Mouse (Mus musculus) myocyte (in vitro differentiated cells): ENCODE results near the gene Tmem94. TPM values are rescaled to one million over a fixed set of nuclear protein-coding genes. Genes with fewer than 3 reads are reported as not detected.

Source experiments
- H3K27me3 ChIP-seq: one replicate; pipeline ENCODE4 v1.6.1; 2011; ENCODE audit not compliant: control insufficient read depth, insufficient read depth, insufficient read length
- H3K36me3 ChIP-seq: one replicate; pipeline ENCODE4 v1.6.1; 2011; ENCODE audit not compliant: control insufficient read depth, insufficient read depth
- H3K4me2 ChIP-seq: one replicate; pipeline ENCODE4 v1.6.1; 2011; ENCODE audit warnings: low read depth, control low read depth
- H3K4me3 ChIP-seq: one replicate; pipeline ENCODE4 v1.5.1; 2011; ENCODE audit warnings: mild to moderate bottlenecking, control low read depth, moderate library complexity
- H3K79me2 ChIP-seq: one replicate; pipeline ENCODE4 v1.6.1; 2011; ENCODE audit not compliant: control insufficient read depth, insufficient read depth
- H3ac ChIP-seq: one replicate; pipeline ENCODE4 v1.6.1; 2011; ENCODE audit not compliant: control insufficient read depth, insufficient read length
- CEBPB ChIP-seq: IDR thresholded peaks from 2 replicates; pipeline ENCODE4 v1.6.1; 2011; ENCODE audit warnings: mild to moderate bottlenecking, moderate library complexity; ENCODE audit not compliant: poor library complexity, insufficient read depth, severe bottlenecking
- E2F4 ChIP-seq: IDR thresholded peaks from one replicate; pipeline ENCODE4 v1.6.1; 2011; ENCODE audit warnings: mild to moderate bottlenecking, control low read depth, moderate library complexity; ENCODE audit not compliant: insufficient read depth
- MAX ChIP-seq: IDR thresholded peaks from one replicate; pipeline ENCODE4 v1.6.1; 2011; ENCODE audit warnings: low read depth, mild to moderate bottlenecking, control low read depth
- MYOD1 ChIP-seq, 3 experiments: IDR thresholded peaks; one replicate each; pipeline ENCODE4 v1.6.1; 2011; ENCODE audit warnings: control low read depth in 2 of 3, low read depth in 2 of 3, mild to moderate bottlenecking in 2 of 3, moderate library complexity in 1 of 3; ENCODE audit not compliant: insufficient read length in 2 of 3, control insufficient read depth in 1 of 3
- MYOG ChIP-seq, 3 experiments: IDR thresholded peaks; one replicate each; pipeline ENCODE4 v1.6.1; 2011; ENCODE audit warnings: control low read depth in 2 of 3, low read depth in 2 of 3, mild to moderate bottlenecking in 2 of 3; ENCODE audit not compliant: insufficient read length in 2 of 3, control insufficient read depth in 1 of 3, insufficient read depth in 1 of 3
- POLR2A ChIP-seq: IDR thresholded peaks from one replicate; pipeline ENCODE4 v1.6.1; 2011; ENCODE audit warnings: low read depth, mild to moderate bottlenecking, control low read depth, moderate library complexity; ENCODE audit not compliant: insufficient read length
- POLR2AphosphoS2 ChIP-seq: IDR thresholded peaks from one replicate; pipeline ENCODE4 v1.6.1; 2011; ENCODE audit warnings: low read depth, control low read depth; ENCODE audit not compliant: insufficient read length
- REST ChIP-seq: IDR thresholded peaks from one replicate; pipeline ENCODE4 v1.6.1; 2011; ENCODE audit warnings: mild to moderate bottlenecking, control low read depth, moderate library complexity; ENCODE audit not compliant: insufficient read depth, insufficient read length
- SRF ChIP-seq: IDR thresholded peaks from one replicate; pipeline ENCODE4 v1.6.1; 2011; ENCODE audit warnings: low read depth; ENCODE audit not compliant: control insufficient read depth, insufficient read length
- TCF12 ChIP-seq: IDR thresholded peaks from one replicate; pipeline ENCODE4 v1.6.1; 2011; ENCODE audit warnings: mild to moderate bottlenecking, control low read depth; ENCODE audit not compliant: poor library complexity, insufficient read depth, severe bottlenecking
- TCF3 ChIP-seq: IDR thresholded peaks from one replicate; pipeline ENCODE4 v1.6.1; 2011; ENCODE audit warnings: low read depth, control low read depth; ENCODE audit not compliant: insufficient read length
- USF1 ChIP-seq: IDR thresholded peaks from one replicate; pipeline ENCODE4 v1.6.1; 2011; ENCODE audit warnings: low read depth, mild to moderate bottlenecking, control low read depth, moderate library complexity
- polyA plus RNA-seq: library from polyadenylated mRNA; unstranded; fragments of >200 nt; fragmentation: generic; extraction: Trizol; gene quantifications from one replicate; pipeline ENCODE4 v1.2.1, GENCODE M21; 2012; ENCODE audit warnings: missing spikeins

Gene Tmem94
- polyA plus RNA-seq, 1 experiment = 19.6 TPM

DNA sequence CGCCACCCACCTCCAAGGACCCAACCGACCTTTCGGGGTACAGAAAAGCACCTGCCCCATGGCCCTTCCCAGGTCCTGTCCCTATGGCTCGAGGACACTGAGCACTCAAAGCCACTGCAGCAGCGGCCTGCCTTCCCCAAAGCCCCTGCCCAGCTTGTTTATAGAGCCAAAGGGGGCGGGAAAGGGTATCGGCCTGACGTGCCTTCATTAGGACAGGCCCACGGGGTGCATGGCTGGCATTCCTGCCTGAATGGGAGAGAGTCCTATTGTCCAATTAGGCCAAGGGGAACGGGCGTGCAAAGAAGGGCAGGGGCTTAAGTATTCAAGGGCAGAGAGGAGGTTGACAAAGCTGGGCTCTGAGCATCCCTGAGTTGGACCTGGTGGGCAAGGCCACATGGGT is 42.7 kb downstream of the Tmem94 start:
- no peak overlapping the region for H3K4me2 ChIP-seq
- H3K36me3 ChIP-seq = no peaks in the 10 kb centered on the region

DNA sequence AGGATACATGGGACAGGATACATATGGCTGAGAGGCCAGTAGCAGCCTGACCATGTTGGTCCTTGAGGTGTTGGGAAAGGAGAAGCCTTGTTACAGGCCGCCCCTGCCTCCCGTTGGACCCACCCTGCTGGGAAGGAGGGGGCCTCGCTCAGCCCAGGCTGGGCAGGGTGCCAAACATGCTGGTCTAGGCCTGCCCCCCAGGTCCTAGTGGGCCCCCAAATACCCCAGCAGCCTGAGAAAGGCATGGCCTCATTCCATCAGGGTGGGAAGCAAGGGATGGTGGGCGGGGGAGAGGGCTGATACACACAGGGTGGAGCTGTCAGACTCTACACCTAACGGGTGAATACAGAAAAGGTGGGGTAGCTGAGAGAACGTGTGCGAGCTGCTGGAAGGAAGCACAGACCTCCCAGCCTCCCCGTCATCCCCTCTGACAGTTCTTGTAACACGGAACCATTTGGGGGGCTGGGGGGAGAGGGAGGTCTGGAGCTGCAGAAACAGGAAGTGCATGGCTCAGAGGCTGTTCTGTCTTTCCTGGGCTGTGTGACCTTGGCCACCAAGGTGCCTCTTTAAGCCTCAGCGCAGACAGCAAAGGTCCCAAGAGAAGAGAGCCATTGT is 43.6 kb downstream of the Tmem94 start:
- H3K4me3 ChIP-seq = no peak overlapping the region

More for the DNA sequence above, 42.7 kb downstream of the Tmem94 start:
- no peak for TF ChIP-seq CEBPB
- Histone ChIP-seq H3K79me2 (peaks cover 4% of the 10 kb centered on the region), H3ac (no peak overlapping the region), H3K27me3 (no peaks in the 10 kb centered on the region), H3K4me3 (no peak overlapping the region)

DNA sequence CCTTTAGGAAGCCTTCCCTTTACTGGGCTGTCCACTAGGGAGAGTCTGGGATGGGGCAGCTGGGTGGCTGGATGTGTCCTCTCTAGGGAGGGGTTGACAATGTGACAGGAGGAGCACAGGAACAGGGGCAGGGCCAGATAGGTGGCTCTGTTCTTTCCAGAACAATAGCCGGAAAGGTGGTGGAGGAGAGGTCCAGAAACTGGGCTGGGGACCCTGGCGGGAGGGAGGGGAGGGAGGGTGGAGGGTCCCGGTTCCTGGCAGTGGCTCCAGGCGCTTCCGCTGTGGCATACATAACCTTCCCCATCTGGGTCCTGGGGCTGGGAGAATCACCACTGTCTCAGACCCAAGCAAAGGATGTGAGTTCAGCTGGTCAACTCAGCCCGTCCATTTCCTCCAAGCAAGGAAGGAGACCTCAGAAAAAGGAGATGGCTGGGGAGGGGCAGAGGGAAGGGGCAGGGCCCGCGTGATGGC is 44.1 kb downstream of the Tmem94 start:
- no peaks in the 10 kb centered on the region for H3K36me3 ChIP-seq
- no peak overlapping the region for H3K4me2 ChIP-seq
- no peaks in the 10 kb centered on the region for H3K27me3 ChIP-seq
- H3K79me2 ChIP-seq = peaks cover 4% of the 10 kb centered on the region
- TF ChIP-seq POLR2A (no peak), MAX (no peak), CEBPB (no peak), E2F4 (no peak), REST (no peak), TCF3 (no peak), SRF (no peak), POLR2AphosphoS2 (no peak), MYOG (IDR thresholded peaks at IDR 0.05; ENCODE audit: control insufficient read depth in 1 of 3, insufficient read depth in 1 of 3, insufficient read length in 2 of 3, low read depth in 2 of 3) (no peak), USF1 (no peak), TCF12 (no peak), MYOD1 (IDR thresholded peaks at IDR 0.05; ENCODE audit: control insufficient read depth in 1 of 3, insufficient read length in 2 of 3, low read depth in 2 of 3) (no peak)
- no peak overlapping the region for H3ac ChIP-seq
- H3K4me3 ChIP-seq = no peak overlapping the region

More for the DNA sequence above, 43.6 kb downstream of the Tmem94 start:
- peaks cover 4% of the 10 kb centered on the region for H3K79me2 ChIP-seq
- H3ac ChIP-seq = no peak overlapping the region
- no peaks in the 10 kb centered on the region for H3K36me3 ChIP-seq
- H3K27me3 ChIP-seq = no peaks in the 10 kb centered on the region
- no peak overlapping the region for H3K4me2 ChIP-seq
- TF ChIP-seq USF1 (no peak), SRF (no peak), REST (no peak), MAX (no peak)

GRCm38 (mm10) chr11:115810377-115810776 is 45.1 kb downstream of the Tmem94 start:
- Histone ChIP-seq H3ac (no peak overlapping the region), H3K36me3 (no peaks in the 10 kb centered on the region), H3K4me2 (no peak overlapping the region), H3K79me2 (peaks cover 4% of the 10 kb centered on the region), H3K27me3 (no peaks in the 10 kb centered on the region), H3K4me3 (no peak overlapping the region)
- TF ChIP-seq SRF = no peak
- TF ChIP-seq TCF12 = no peak

GRCm38 (mm10) chr11:115811381-115812093 is 46.3 kb downstream of the Tmem94 start:
- no peaks in the 10 kb centered on the region for H3K27me3 ChIP-seq
- H3K4me2 ChIP-seq = no peak overlapping the region
- H3ac ChIP-seq = no peak overlapping the region
- no peak for TF ChIP-seq TCF3
- no peak for TF ChIP-seq USF1
- TF ChIP-seq MYOG (IDR thresholded peaks at IDR 0.05; ENCODE audit: control insufficient read depth in 1 of 3, insufficient read depth in 1 of 3, insufficient read length in 2 of 3, low read depth in 2 of 3) = no peak
- no peak for TF ChIP-seq REST
- TF ChIP-seq POLR2AphosphoS2 = no peak
- no peak for TF ChIP-seq MYOD1 (IDR thresholded peaks at IDR 0.05; ENCODE audit: control insufficient read depth in 1 of 3, insufficient read length in 2 of 3, low read depth in 2 of 3)
- no peak for TF ChIP-seq TCF12
- no peak for TF ChIP-seq SRF
- no peak for TF ChIP-seq CEBPB
- TF ChIP-seq E2F4 = no peak
- TF ChIP-seq POLR2A = no peak
- TF ChIP-seq MAX = no peak
- H3K4me3 ChIP-seq = no peak overlapping the region
- H3K79me2 ChIP-seq = peaks cover 4% of the 10 kb centered on the region
- no peaks in the 10 kb centered on the region for H3K36me3 ChIP-seq
